In the genomic region with DNA sequence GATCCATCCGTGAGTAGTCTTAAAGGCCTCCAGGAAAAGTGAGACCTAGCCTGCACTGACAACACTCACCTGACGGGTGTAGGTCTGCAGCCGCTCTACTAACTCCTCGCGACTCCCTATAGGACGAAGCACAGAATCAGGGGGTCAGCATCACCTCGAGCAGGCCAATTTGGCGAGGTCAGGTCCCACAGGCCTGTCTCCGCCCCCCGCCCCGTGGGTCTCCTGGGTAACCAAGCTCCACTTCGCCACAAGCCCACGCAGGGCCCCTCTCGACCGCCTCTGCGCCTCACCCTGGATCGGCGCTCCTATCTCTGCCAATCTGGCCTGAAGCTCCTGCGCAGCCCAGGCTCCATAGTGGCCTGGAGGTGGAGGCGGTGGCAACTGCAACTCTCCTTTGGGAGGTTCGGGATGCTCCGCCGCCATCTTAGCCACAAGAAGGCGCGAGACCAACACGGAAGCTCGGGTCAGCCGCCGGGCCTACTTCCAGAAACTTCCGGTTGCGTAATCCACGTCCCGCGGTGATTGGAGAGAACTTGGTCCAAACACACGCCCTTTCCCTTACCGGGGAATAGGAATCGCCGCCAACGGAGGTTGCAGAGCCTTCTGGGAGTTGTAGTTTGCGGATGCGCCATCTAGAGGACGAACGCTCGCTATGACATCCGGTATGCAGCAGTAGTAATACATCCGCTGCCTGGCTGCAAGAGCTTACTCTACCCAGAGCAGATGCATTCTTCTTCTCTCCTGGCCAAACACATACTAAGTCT, we compare ENCODE assay signal across 8 mouse cellular contexts. TPM values are rescaled to one million over a fixed set of nuclear protein-coding genes. Genes with fewer than 3 reads are reported as not detected.
DNase-seq lines count a peak whose midpoint lies in the region; ATAC-seq lines count a peak whose summit lies in the region.

A gene (minus strand): TSS at position 484 of the 764 bp plus-strand sequence.

- DNase-seq in adrenal gland, adult (ENCODE audit: inconsistent age in 2 of 2, low spot score in 1 of 2): peak; percentile 99 to 100
- DNase-seq in embryo, embryonic 10.5 days (ENCODE audit: low spot score): peak; percentile 100
- DNase-seq in gastrocnemius, postnatal 14 days: peak; percentile 99
- peak; percentile 99 for DNase-seq in left cerebral cortex, postnatal 10 days (ENCODE audit: extremely low spot score in 1 of 2, low spot score in 2 of 2)
- DNase-seq in right cerebral cortex, postnatal 25 days: peak; percentile 99
- peak; percentile 97 to 99 for DNase-seq in urinary bladder, postnatal 4 days (ENCODE audit: low spot score in 2 of 2)

- intact Hi-C loops in gastrocnemius, postnatal 14 days (cut with DNase I; ENCODE audit: low total_unique reads): no loop called here
- intact Hi-C loops in left cerebral cortex, postnatal 10 days (cut with DNase I): no loop called here

- peak; percentile 98 for ATAC-seq in inflammation-experienced regulatory T-cells, adult 6 months
- peak; percentile 98 for ATAC-seq in megakaryocyte-erythroid progenitor cell, adult 5-6 weeks (replicated peaks; ENCODE audit: low FRiP score, low TSS enrichment, poor library complexity, severe bottlenecking)

RNA-seq across cellular contexts. Expression of the gene that starts here (rescaled TPM):
- total RNA-seq in gastrocnemius, postnatal 14 days (2021): 10 to 100 TPM; 72.1 to 72.6 TPM
- polyA plus RNA-seq in inflammation-experienced regulatory T-cells, adult 6 months (2017; shearing (Covaris generic)): 100 to 1,000 TPM; 316 to 410 (median 348) TPM
- 100 to 1,000 TPM; 185 to 193 TPM for total RNA-seq in left cerebral cortex, postnatal 10 days (2021)
- total RNA-seq in megakaryocyte-erythroid progenitor cell, adult 5-6 weeks (2014; fragmentation: Nextera tagmentation): 181 and 235 TPM in 2 replicates
- 274 and 277 TPM in 2 replicates for total RNA-seq in megakaryocyte-erythroid progenitor cell, adult 5-6 weeks (2017)

Comparison
In these comparisons a context has a peak if more than half of its experiments do, and no peak if none do; other contexts are left out.
1. Peak in every context shown above with its lines: DNase-seq and ATAC-seq.